Comparison of ENCODE assay signal across 8 mouse cellular contexts in genomic region chr2:74698201-74699052, GRCm38 (mm10). TPM values are rescaled to one million over a fixed set of nuclear protein-coding genes. Genes with fewer than 3 reads are reported as not detected.
A peak's percentile ranks its signal among the peaks of the same experiment; 100 is the strongest.
DNase-seq lines count a peak whose midpoint lies in the region; ATAC-seq lines count a peak whose summit lies in the region.

No protein-coding gene starts in this region.

- H3K27me3 ChIP-seq in forebrain, embryonic 14.5 days (replicated peaks; ENCODE audit: control insufficient read depth, insufficient read depth, low read length), result peaks cover 96% of the 10 kb centered on the region
- H3K27me3 ChIP-seq in kidney, embryonic 16.5 days (ENCODE audit: insufficient read depth, low read length), result no peaks in the 10 kb centered on the region
- H3K27me3 ChIP-seq in neural tube, embryonic 11.5 days (ENCODE audit: control insufficient read depth, insufficient read depth, low read length), result peaks cover 73% of the 10 kb centered on the region

- H3K9ac ChIP-seq in forebrain, embryonic 14.5 days (ENCODE audit: low read length), result no peak overlapping the region
- H3K9ac ChIP-seq in kidney, embryonic 16.5 days (replicated peaks; ENCODE audit: low read length), result peak overlapping the region; percentile 99
- H3K9ac ChIP-seq in neural tube, embryonic 11.5 days (ENCODE audit: low read length), result peak overlapping the region; percentile 89

- H3K4me1 ChIP-seq in forebrain, embryonic 14.5 days (ENCODE audit: control insufficient read depth, insufficient read depth, low read length), result peaks cover 8% of the 10 kb centered on the region; the same call in 1 of the 2 replicates
- H3K4me1 ChIP-seq in kidney, embryonic 16.5 days (ENCODE audit: insufficient read depth, low read length), result peaks cover 47% of the 10 kb centered on the region
- H3K4me1 ChIP-seq in neural tube, embryonic 11.5 days (ENCODE audit: control insufficient read depth, insufficient read depth, low read length), result peaks cover 5% of the 10 kb centered on the region; the same call in 1 of the 2 replicates

- peak overlapping the region; percentile 23 for H3K4me3 ChIP-seq in forebrain, embryonic 14.5 days (ENCODE audit: low read depth, low read length)
- H3K4me3 ChIP-seq in kidney, embryonic 16.5 days (ENCODE audit: low read length), result peak overlapping the region; percentile 82
- H3K4me3 ChIP-seq in neural tube, embryonic 11.5 days (ENCODE audit: low read depth, low read length), result peak overlapping the region; percentile 63

- DNase-seq in thymus, postnatal 4 days, result peak; percentile 34
- DNase-seq in thymus, postnatal 36 days, result no peak
- DNase-seq in forebrain, embryonic 14.5 days (ENCODE audit: low spot score), result no peak
- DNase-seq in neural tube, embryonic 11.5 days (ENCODE audit: low spot score), result peak; percentile 59
- no peak for DNase-seq in spleen, postnatal 14 days (ENCODE audit: low spot score in 2 of 2)
- no peak for DNase-seq in frontal cortex, postnatal 14 days (ENCODE audit: low spot score in 2 of 2)
- no peak for DNase-seq in ovary, postnatal 14 days (ENCODE audit: low spot score)

- peak; percentile 56; the same call in 1 of the 2 replicates for ATAC-seq in forebrain, embryonic 14.5 days
- peak; percentile 18 for ATAC-seq in kidney, embryonic 16.5 days (ENCODE audit: low FRiP score, low TSS enrichment)
- ATAC-seq in neural tube, embryonic 11.5 days (ENCODE audit: insufficient read depth, low FRiP score, low TSS enrichment), result 0 out of 2 replicates have a peak, but pooled peaks have one; percentile 14

- no peaks in the 10 kb centered on the region for H3K36me3 ChIP-seq in forebrain, embryonic 14.5 days (ENCODE audit: control insufficient read depth, insufficient read depth, low read length)
- H3K36me3 ChIP-seq in kidney, embryonic 16.5 days (ENCODE audit: insufficient read depth, low read length), result no peaks in the 10 kb centered on the region
- H3K36me3 ChIP-seq in neural tube, embryonic 11.5 days (ENCODE audit: control insufficient read depth, insufficient read depth, low read length), result no peaks in the 10 kb centered on the region

- no peak overlapping the region for H3K27ac ChIP-seq in forebrain, embryonic 14.5 days (ENCODE audit: low read depth, low read length)
- peak overlapping the region; percentile 99 for H3K27ac ChIP-seq in kidney, embryonic 16.5 days (ENCODE audit: low read length)
- H3K27ac ChIP-seq in neural tube, embryonic 11.5 days (ENCODE audit: low read depth, low read length), result peak overlapping the region; percentile 83

- WGBS in forebrain, embryonic 14.5 days, result 1% methylated on average over 74 of the region's 86 CpGs
- under 1% methylated on average over 63 of the region's 86 CpGs for WGBS in kidney, embryonic 16.5 days
- under 1% methylated on average over 66 of the region's 86 CpGs for WGBS in neural tube, embryonic 11.5 days

- no peaks in the 10 kb centered on the region for H3K9me3 ChIP-seq in forebrain, embryonic 14.5 days (replicated peaks; ENCODE audit: control insufficient read depth, low read length)
- H3K9me3 ChIP-seq in kidney, embryonic 16.5 days (ENCODE audit: low read length), result no peaks in the 10 kb centered on the region
- H3K9me3 ChIP-seq in neural tube, embryonic 11.5 days (ENCODE audit: control insufficient read depth, low read length), result no peaks in the 10 kb centered on the region

- peak overlapping the region; percentile 48 for H3K4me2 ChIP-seq in forebrain, embryonic 14.5 days (ENCODE audit: low read length)
- H3K4me2 ChIP-seq in kidney, embryonic 16.5 days (replicated peaks; ENCODE audit: low read depth, low read length), result peak overlapping the region; percentile 80
- peak overlapping the region; percentile 76 for H3K4me2 ChIP-seq in neural tube, embryonic 11.5 days (ENCODE audit: low read depth)

RNA-seq across cellular contexts. Expression of gene Hoxd9, which starts 0.9 kb away (rescaled TPM):
- not detected in 2 replicates for polyA plus RNA-seq in forebrain, embryonic 14.5 days (2014; fragmentation: Nextera tagmentation; extraction: Ambion mirVana)
- 38.2 and 38.4 TPM in 2 replicates for polyA plus RNA-seq in kidney, embryonic 16.5 days (2015; fragmentation: Nextera tagmentation; extraction: Ambion mirVana)
- polyA plus RNA-seq in neural tube, embryonic 11.5 days (2014; fragmentation: Nextera tagmentation; extraction: Ambion mirVana), result 14.3 and 17.3 TPM in 2 replicates

RNA-seq across cellular contexts. Expression of gene Hoxd8, which starts 6.0 kb away (rescaled TPM):
- 0.09 TPM in 1 of 2 replicates, not detected in the other for polyA plus RNA-seq in forebrain, embryonic 14.5 days (2014; fragmentation: Nextera tagmentation; extraction: Ambion mirVana)
- polyA plus RNA-seq in kidney, embryonic 16.5 days (2015; fragmentation: Nextera tagmentation; extraction: Ambion mirVana), result 41.0 and 45.6 TPM in 2 replicates
- polyA plus RNA-seq in neural tube, embryonic 11.5 days (2014; fragmentation: Nextera tagmentation; extraction: Ambion mirVana), result 21.3 and 23.1 TPM in 2 replicates

RNA-seq across cellular contexts. Expression of gene Hoxd10, which starts 6.7 kb away (rescaled TPM):
- polyA plus RNA-seq in forebrain, embryonic 14.5 days (2014; fragmentation: Nextera tagmentation; extraction: Ambion mirVana), result not detected in 2 replicates
- polyA plus RNA-seq in kidney, embryonic 16.5 days (2015; fragmentation: Nextera tagmentation; extraction: Ambion mirVana), result 33.5 and 38.5 TPM in 2 replicates
- 28.1 and 29.3 TPM in 2 replicates for polyA plus RNA-seq in neural tube, embryonic 11.5 days (2014; fragmentation: Nextera tagmentation; extraction: Ambion mirVana)

RNA-seq across cellular contexts. Expression of gene Hoxd3, which starts 13.3 kb away (rescaled TPM):
- not detected in 2 replicates for polyA plus RNA-seq in forebrain, embryonic 14.5 days (2014; fragmentation: Nextera tagmentation; extraction: Ambion mirVana)
- polyA plus RNA-seq in kidney, embryonic 16.5 days (2015; fragmentation: Nextera tagmentation; extraction: Ambion mirVana), result 14.6 and 15.4 TPM in 2 replicates
- 52.7 and 55.0 TPM in 2 replicates for polyA plus RNA-seq in neural tube, embryonic 11.5 days (2014; fragmentation: Nextera tagmentation; extraction: Ambion mirVana)

RNA-seq across cellular contexts. Expression of gene Hoxd4, which starts 13.3 kb away (rescaled TPM):
- polyA plus RNA-seq in forebrain, embryonic 14.5 days (2014; fragmentation: Nextera tagmentation; extraction: Ambion mirVana), result not detected in 2 replicates
- 4.5 and 4.9 TPM in 2 replicates for polyA plus RNA-seq in kidney, embryonic 16.5 days (2015; fragmentation: Nextera tagmentation; extraction: Ambion mirVana)
- polyA plus RNA-seq in neural tube, embryonic 11.5 days (2014; fragmentation: Nextera tagmentation; extraction: Ambion mirVana), result 9.2 and 11.2 TPM in 2 replicates

Comparison
In these comparisons a context has a peak if more than half of its experiments do, and no peak if none do; other contexts are left out.
1. DNase-seq: peak in thymus, postnatal 4 days (single experiment) and neural tube, embryonic 11.5 days (single experiment); none in thymus, postnatal 36 days (0 of 2), forebrain, embryonic 14.5 days (single experiment), spleen, postnatal 14 days (0 of 2), frontal cortex, postnatal 14 days (0 of 2) and ovary, postnatal 14 days (single experiment).
2. H3K4me3 ChIP-seq: peak in every context shown above with its lines; median percentile 82 in kidney, embryonic 16.5 days; 63 in neural tube, embryonic 11.5 days; 23 in forebrain, embryonic 14.5 days.
3. RNA of gene Hoxd9, which starts 0.9 kb away (polyA plus RNA-seq): 38.2 to 38.4 TPM in kidney, embryonic 16.5 days and 14.3 to 17.3 TPM in neural tube, embryonic 11.5 days; not detected in forebrain, embryonic 14.5 days; every median in the first group is over 10 times any median in the second.
4. RNA of gene Hoxd8, which starts 6.0 kb away (polyA plus RNA-seq): 41.0 to 45.6 TPM in kidney, embryonic 16.5 days and 21.3 to 23.1 TPM in neural tube, embryonic 11.5 days; 0.09 TPM in forebrain, embryonic 14.5 days; every median in the first group is over 10 times any median in the second.
5. RNA of gene Hoxd10, which starts 6.7 kb away (polyA plus RNA-seq): 33.5 to 38.5 TPM in kidney, embryonic 16.5 days and 28.1 to 29.3 TPM in neural tube, embryonic 11.5 days; not detected in forebrain, embryonic 14.5 days; every median in the first group is over 10 times any median in the second.
6. Peak in every context shown above with its lines, with median percentiles within 50 percentile points of each other: ATAC-seq and H3K4me2 ChIP-seq.